Mouse (Mus musculus) cortical plate, adult 2 months (tissue): Measurements from ENCODE around the gene Vegfa. TPM values are rescaled to one million over a fixed set of nuclear protein-coding genes. Genes with fewer than 3 reads are reported as not detected.
A peak's percentile ranks its signal among the peaks of the same experiment; 100 is the strongest.

Experiments used
- H3K27ac ChIP-seq: fragments of 200-500 bp; 2 replicates; pipeline ENCODE4 v1.5.1; 2012; ENCODE audit warnings: low read length, control low read depth, inconsistent platforms; ENCODE audit not compliant: insufficient read depth
- H3K4me1 ChIP-seq: fragments of 200-500 bp; 2 replicates; pipeline ENCODE4 v1.6.1; 2011; ENCODE audit warnings: low read length; ENCODE audit not compliant: control insufficient read depth, insufficient read depth
- H3K4me3 ChIP-seq: fragments of 200-500 bp; 2 replicates; pipeline ENCODE4 v1.5.1; 2011; ENCODE audit warnings: mild to moderate bottlenecking, low read length, control low read depth; ENCODE audit not compliant: insufficient read depth
- CTCF ChIP-seq: fragments of 200-500 bp; IDR thresholded peaks from 2 replicates; pipeline ENCODE4 v1.5.1; 2011; ENCODE audit warnings: mild to moderate bottlenecking, control low read depth, low read length; ENCODE audit not compliant: insufficient read depth; ENCODE audit errors: extremely low read depth
- POLR2A ChIP-seq: fragments of 200-500 bp; IDR thresholded peaks from 2 replicates; pipeline ENCODE4 v1.6.1; 2011; ENCODE audit warnings: mild to moderate bottlenecking, low read length, control low read depth; ENCODE audit not compliant: insufficient read depth; ENCODE audit errors: extremely low read depth
- polyA plus RNA-seq: library from polyadenylated mRNA; depleted of rRNA; stranded (reverse); fragments of >200 nt; gene quantifications from 2 replicates; pipeline ENCODE4 v1.2.3, GENCODE M21; 2012

The Vegfa gene
- polyA plus RNA-seq, 1 experiment = 138 TPM

DNA sequence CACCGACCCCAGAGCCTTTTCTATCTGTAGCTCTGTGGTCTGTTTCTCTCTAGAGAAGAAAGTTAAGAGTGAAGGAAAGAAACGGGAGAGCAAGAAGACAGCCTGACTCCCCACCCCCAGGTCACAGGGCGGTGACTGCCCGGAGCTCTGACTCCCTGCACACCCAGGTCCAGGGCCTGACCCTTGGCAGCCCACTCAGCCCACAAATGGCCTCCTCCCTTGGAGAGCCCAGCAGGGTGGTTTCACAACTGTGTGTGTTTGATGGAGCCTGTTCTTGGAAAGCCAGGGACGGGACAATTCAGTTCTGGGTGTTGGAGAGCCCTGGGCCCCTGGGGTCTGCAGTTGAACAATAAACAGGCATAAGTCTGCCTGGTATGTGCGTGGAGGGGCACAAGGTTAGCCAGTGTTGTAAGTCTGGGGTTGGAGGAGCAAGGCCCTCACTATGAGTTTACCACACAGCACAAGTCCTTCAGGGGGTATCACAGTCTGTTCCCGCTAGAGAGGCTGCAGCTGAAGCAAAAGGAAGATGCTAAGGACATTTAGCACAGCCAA, 21.2 kb upstream of the Vegfa start:
- H3K27ac ChIP-seq = no peak overlapping the region
- no peak for TF ChIP-seq POLR2A
- no peak for TF ChIP-seq CTCF
- H3K4me3 ChIP-seq = no peak overlapping the region
- H3K4me1 ChIP-seq = no peaks in the 10 kb centered on the region

DNA sequence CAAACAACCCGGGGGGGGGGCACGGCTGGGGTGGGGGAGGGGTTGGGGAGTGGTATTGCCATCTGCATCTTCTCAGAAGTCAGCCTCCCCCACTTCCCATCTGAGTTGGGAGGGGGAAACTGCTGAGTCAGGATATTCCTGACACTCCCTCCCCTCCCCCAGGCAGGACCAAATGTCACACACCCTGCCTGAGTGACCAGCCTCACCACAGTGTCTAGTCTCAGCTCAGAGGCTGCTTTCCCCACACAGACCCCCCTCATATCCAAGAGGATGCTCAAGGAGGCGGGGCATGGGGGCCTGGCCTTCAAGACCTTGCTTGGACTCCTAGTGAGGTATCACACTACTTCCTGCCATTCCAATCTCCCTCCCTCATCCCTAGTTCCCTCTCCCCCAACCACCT, 20.0 kb upstream of the Vegfa start:
- no peaks in the 10 kb centered on the region for H3K4me1 ChIP-seq
- H3K27ac ChIP-seq = no peak overlapping the region
- no peak for TF ChIP-seq CTCF
- TF ChIP-seq POLR2A = no peak
- no peak overlapping the region for H3K4me3 ChIP-seq

- no peak overlapping the region for H3K4me3 ChIP-seq
- no peak overlapping the region for H3K27ac ChIP-seq
- H3K4me1 ChIP-seq = no peaks in the 10 kb centered on the region
- TF ChIP-seq CTCF = no peak
- TF ChIP-seq POLR2A = no peak
These were observed 19.2 kb upstream of the Vegfa start for GRCm38 (mm10) chr17:46051356-46051755.

DNA sequence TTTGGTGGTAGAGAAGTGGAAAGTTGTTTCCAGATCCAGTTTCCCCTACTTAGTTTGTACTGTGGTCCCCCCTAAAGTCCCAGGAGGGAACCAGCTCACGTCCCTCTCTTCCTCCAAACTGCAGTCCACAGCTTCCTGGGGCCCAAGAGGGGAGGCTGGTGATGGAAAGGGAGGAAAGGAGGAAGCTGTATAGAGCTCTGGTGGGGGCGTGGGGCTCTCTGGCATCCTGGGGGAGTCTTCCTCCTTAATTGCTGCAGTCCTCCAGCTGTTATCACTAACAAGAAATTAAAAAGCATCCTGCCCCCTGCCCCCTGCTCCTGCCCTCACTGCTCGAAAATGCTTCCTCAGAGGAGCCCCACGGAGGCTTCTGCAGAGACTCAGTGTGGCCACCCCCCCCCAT, 17.4 kb upstream of the Vegfa start:
- Histone ChIP-seq H3K4me3 (no peak overlapping the region), H3K27ac (no peak overlapping the region), H3K4me1 (no peaks in the 10 kb centered on the region)
- no peak for TF ChIP-seq CTCF
- no peak for TF ChIP-seq POLR2A

DNA sequence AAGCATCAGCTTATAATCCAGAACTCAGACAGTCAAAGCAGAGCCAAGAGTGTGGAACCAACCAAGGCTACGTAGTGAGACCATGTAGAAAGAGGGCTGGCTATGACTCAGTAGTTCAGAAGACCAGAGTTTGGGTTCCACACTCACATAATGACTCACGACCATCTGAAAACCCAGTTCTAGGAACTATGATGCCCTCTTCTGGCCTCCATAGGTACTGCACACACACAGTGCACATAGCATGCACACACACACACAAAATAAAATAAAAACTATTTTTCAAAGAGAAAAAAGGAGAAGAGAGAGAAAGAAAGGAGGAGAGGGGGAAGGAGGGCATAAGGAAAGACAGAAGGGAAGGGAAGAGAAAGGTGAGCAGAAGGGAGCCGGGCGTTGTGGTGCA, 16.0 kb upstream of the Vegfa start:
- TF ChIP-seq CTCF (no peak), POLR2A (no peak)
- Histone ChIP-seq H3K4me1 (no peaks in the 10 kb centered on the region), H3K27ac (no peak overlapping the region), H3K4me3 (no peak overlapping the region)

- Histone ChIP-seq H3K27ac (no peak overlapping the region), H3K4me3 (no peak overlapping the region), H3K4me1 (no peaks in the 10 kb centered on the region)
- TF ChIP-seq POLR2A (no peak), CTCF (no peak)
These were observed 13.6 kb upstream of the Vegfa start for GRCm38 (mm10) chr17:46045742-46046141.

DNA sequence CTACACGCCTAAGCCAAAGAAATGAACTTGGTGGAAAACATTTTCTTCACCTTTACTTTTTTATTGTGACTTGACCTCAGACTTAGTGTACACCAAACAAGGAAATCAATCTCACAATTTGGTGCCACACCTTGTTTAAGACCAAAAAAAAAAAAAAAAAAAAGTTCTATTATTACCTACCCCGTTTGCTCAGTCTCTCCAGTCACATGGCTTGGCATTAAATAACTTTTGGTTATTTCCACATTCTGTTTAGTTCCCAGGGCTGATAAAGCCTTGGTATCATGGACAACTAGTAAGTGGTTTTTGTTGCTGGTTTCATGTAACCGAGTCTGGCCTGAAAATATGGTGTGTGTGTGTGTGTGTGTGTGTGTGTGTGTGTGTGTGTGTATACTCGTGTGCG, 12.8 kb upstream of the Vegfa start:
- H3K4me3 ChIP-seq = no peak overlapping the region
- no peaks in the 10 kb centered on the region for H3K4me1 ChIP-seq
- H3K27ac ChIP-seq = no peak overlapping the region
- TF ChIP-seq POLR2A = no peak
- TF ChIP-seq CTCF = no peak

DNA sequence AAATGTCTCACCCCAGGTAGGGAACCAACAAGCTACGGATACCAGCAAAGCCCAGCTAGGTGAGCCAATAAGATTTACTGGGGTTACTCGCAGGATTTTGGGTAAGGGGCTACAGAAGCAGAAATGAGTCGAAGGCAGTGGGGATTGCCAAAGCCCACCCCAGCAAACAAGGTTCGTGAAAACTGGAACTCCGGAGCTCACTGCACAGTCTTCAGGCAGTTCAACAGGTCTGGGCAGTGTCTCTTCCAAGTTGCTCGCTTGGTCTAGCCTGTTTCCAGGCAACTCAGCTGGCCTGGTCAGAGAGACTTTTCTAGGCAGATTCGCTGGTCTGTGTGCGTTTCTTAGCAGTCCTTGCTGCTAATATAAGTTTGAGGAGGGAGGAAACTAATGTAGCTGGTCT, 10.0 kb upstream of the Vegfa start:
- H3K4me3 ChIP-seq = no peak overlapping the region
- H3K4me1 ChIP-seq = no peaks in the 10 kb centered on the region
- TF ChIP-seq CTCF = no peak
- TF ChIP-seq POLR2A = no peak
- no peak overlapping the region for H3K27ac ChIP-seq

- no peaks in the 10 kb centered on the region for H3K4me1 ChIP-seq
These were observed 9.5 kb upstream of the Vegfa start for GRCm38 (mm10) chr17:46041679-46042078.

GRCm38 (mm10) chr17:46041223-46041622, 9.1 kb upstream of the Vegfa start:
- peak; percentile 59 for TF ChIP-seq CTCF
- no peak for TF ChIP-seq POLR2A

More at GRCm38 (mm10) chr17:46041679-46042078, 9.5 kb upstream of the Vegfa start:
- H3K4me3 ChIP-seq = no peak overlapping the region
- H3K27ac ChIP-seq = no peak overlapping the region
- TF ChIP-seq POLR2A (no peak), CTCF (no peak)

More at GRCm38 (mm10) chr17:46041223-46041622, 9.1 kb upstream of the Vegfa start:
- H3K4me1 ChIP-seq = no peaks in the 10 kb centered on the region
- H3K27ac ChIP-seq = no peak overlapping the region
- H3K4me3 ChIP-seq = no peak overlapping the region
